Mouse (Mus musculus) G1E (cell line): ENCODE data around the gene Sema3c. TPM values are rescaled to one million over a fixed set of nuclear protein-coding genes. Genes with fewer than 3 reads are reported as not detected.

Experiments used
- ATAC-seq: 2 replicates; pipeline ENCODE4 v1.8.0; 2016; ENCODE audit warnings: mild to moderate bottlenecking; ENCODE audit not compliant: insufficient number of reproducible peaks, poor library complexity, low FRiP score, severe bottlenecking; ENCODE audit errors: extremely low read depth
- DNase-seq: peaks from one replicate; pipeline ENCODE4 v3.0.0; 2012; ENCODE audit warnings: low spot score
- H3K27me3 ChIP-seq: 2 replicates; pipeline ENCODE4 v1.6.1; 2012; ENCODE audit warnings: mild to moderate bottlenecking, low read length, inconsistent platforms; ENCODE audit not compliant: insufficient read depth
- H3K36me3 ChIP-seq: replicated peaks from 2 replicates; pipeline ENCODE3; 2012; ENCODE audit warnings: mild to moderate bottlenecking, inconsistent platforms
- H3K4me1 ChIP-seq: 2 replicates; pipeline ENCODE4 v1.6.1; 2012; ENCODE audit warnings: low read depth, low read length, inconsistent platforms, mixed read lengths; ENCODE audit not compliant: insufficient read depth
- H3K4me3 ChIP-seq: 2 replicates; pipeline ENCODE4 v1.5.1; 2012; ENCODE audit warnings: low read depth, mild to moderate bottlenecking, inconsistent platforms, low read length, moderate library complexity, mixed read lengths
- H3K9me3 ChIP-seq: replicated peaks from 2 replicates; pipeline ENCODE4 v1.6.1; 2012; ENCODE audit warnings: inconsistent platforms
- CTCF ChIP-seq: IDR thresholded peaks from 2 replicates; pipeline ENCODE4 v1.5.1; 2012; ENCODE audit warnings: low read depth, low read length, inconsistent platforms, mixed read lengths
- GATA1 ChIP-seq: IDR thresholded peaks from 2 replicates; pipeline ENCODE4 v1.6.1; 2012; ENCODE audit warnings: borderline replicate concordance, low read length, inconsistent platforms, mixed read lengths
- GATA2 ChIP-seq: IDR thresholded peaks from 2 replicates; pipeline ENCODE4 v1.6.1; 2012; ENCODE audit warnings: low read depth, low read length, inconsistent platforms, borderline replicate concordance
- POLR2AphosphoS5 ChIP-seq: IDR thresholded peaks from 2 replicates; pipeline ENCODE4 v1.6.1; 2012; ENCODE audit warnings: low read depth, low read length, inconsistent platforms; ENCODE audit not compliant: insufficient replicate concordance
- TAL1 ChIP-seq: conservative IDR thresholded peaks from 2 replicates; pipeline ENCODE4 v1.6.1; 2012; ENCODE audit warnings: low read depth, low read length, inconsistent platforms, mixed read lengths
- polyA plus RNA-seq: library from polyadenylated mRNA; stranded (reverse); fragments of >175 nt; gene quantifications from 2 replicates; pipeline ENCODE4 v1.2.3, GENCODE M21; 2012
- total RNA-seq, 2 experiments: library from RNA; stranded (forward) in 1 of 2; stranded (reverse) in 1 of 2; fragments of 200-1000 nt in 1 of 2; fragments of >200 nt in 1 of 2; fragmentation: Nextera tagmentation in 1 of 2; gene quantifications; 2 replicates each; pipeline ENCODE4 v1.2.3; 2014 to 2017

Sema3c gene
- total and polyA plus RNA-seq, 3 experiments, result 0.11 TPM; not detected in 2

- no peaks in the 10 kb centered on the region for H3K36me3 ChIP-seq
- H3K9me3 ChIP-seq, result no peaks in the 10 kb centered on the region
- DNase-seq (no peak), ATAC-seq (no peak)
- no peak for TF ChIP-seq GATA1
- no peak for TF ChIP-seq GATA2
- TF ChIP-seq TAL1, result no peak
- no peak for TF ChIP-seq CTCF
- TF ChIP-seq POLR2AphosphoS5, result no peak
- H3K27me3 ChIP-seq, result no peaks in the 10 kb centered on the region
- H3K4me1 ChIP-seq, result no peaks in the 10 kb centered on the region
- H3K4me3 ChIP-seq, result no peak overlapping the region
These were observed 54.5 kb downstream of the Sema3c start for GRCm38 (mm10) chr5:17628606-17629005.

DNA sequence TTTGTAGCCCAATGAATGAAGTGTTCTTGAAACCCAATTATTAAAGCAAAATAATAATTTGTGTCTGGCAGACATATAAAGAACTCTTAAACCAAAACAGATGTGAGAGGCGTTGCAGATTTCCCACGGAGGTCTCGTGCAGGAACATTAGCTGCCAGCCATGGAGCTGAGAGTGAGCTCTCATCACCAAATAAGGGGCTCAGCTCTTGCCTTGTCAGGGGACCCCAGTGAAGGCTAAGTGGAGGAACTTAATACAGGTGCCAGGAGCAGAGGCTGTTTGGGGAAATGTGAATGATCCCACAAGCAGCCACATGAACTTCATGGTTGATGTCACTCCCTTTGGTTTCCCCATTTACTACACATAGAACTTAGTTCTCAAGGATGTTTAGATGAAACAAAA, 55.5 kb downstream of the Sema3c start:
- H3K4me3 ChIP-seq, result no peak overlapping the region
- no peak for ATAC-seq
- H3K36me3 ChIP-seq, result no peaks in the 10 kb centered on the region

GRCm38 (mm10) chr5:17639519-17639918, 65.4 kb downstream of the Sema3c start:
- no peak for TF ChIP-seq TAL1
- TF ChIP-seq POLR2AphosphoS5, result no peak
- no peak for TF ChIP-seq CTCF
- no peak for TF ChIP-seq GATA2
- no peak for TF ChIP-seq GATA1
- DNase-seq (no peak), ATAC-seq (no peak)
- Histone ChIP-seq H3K4me1 (no peaks in the 10 kb centered on the region), H3K4me3 (no peak overlapping the region), H3K27me3 (no peaks in the 10 kb centered on the region), H3K9me3 (no peaks in the 10 kb centered on the region), H3K36me3 (no peaks in the 10 kb centered on the region)

More for the DNA sequence above, 55.5 kb downstream of the Sema3c start:
- Histone ChIP-seq H3K9me3 (no peaks in the 10 kb centered on the region), H3K27me3 (no peaks in the 10 kb centered on the region), H3K4me1 (no peaks in the 10 kb centered on the region)
- no peak for DNase-seq
- TF ChIP-seq POLR2AphosphoS5 (no peak), TAL1 (no peak), CTCF (no peak), GATA2 (no peak), GATA1 (no peak)

- H3K27me3 ChIP-seq, result no peaks in the 10 kb centered on the region
- no peak for TF ChIP-seq GATA1
- TF ChIP-seq TAL1, result no peak
- no peak for TF ChIP-seq GATA2
- no peak for TF ChIP-seq CTCF
- TF ChIP-seq POLR2AphosphoS5, result no peak
- H3K9me3 ChIP-seq, result no peaks in the 10 kb centered on the region
- no peak for ATAC-seq
- H3K4me3 ChIP-seq, result no peak overlapping the region
- no peak for DNase-seq
- H3K36me3 ChIP-seq, result no peaks in the 10 kb centered on the region
- H3K4me1 ChIP-seq, result no peaks in the 10 kb centered on the region
These were observed 73.7 kb downstream of the Sema3c start for GRCm38 (mm10) chr5:17647643-17648226.

DNA sequence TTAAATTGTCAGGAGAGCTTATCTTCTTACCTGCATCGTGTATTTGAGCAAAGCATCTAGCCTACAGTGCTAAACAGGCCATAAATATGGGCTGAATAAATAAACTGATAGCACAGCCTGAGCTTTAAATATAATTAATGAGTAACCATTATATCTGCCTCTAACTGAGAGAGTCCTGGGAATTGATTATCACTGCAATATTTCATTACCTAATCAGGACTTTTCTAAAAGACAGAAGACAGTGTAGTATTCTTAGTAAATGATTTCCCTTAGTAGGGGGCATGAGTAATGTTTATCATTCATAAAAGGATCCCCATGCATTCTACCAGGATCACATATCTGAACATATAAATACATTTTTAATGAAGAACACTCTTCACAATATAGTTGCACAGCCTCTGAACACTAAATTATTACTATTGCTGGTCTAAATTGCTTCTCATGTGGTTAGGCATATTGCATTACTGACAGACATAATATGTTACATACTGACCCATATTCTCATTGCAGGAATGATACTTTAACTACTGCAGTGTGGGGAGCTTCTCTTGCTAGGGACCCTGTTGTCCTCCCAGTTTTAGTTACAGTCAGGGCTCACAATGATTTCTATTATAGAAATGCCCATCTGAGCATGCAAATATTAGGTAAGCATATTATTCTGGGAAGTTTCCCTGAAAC, 74.9 kb downstream of the Sema3c start:
- Histone ChIP-seq H3K36me3 (no peaks in the 10 kb centered on the region), H3K4me3 (no peak overlapping the region), H3K4me1 (no peaks in the 10 kb centered on the region), H3K9me3 (no peaks in the 10 kb centered on the region), H3K27me3 (no peaks in the 10 kb centered on the region)
- DNase-seq (no peak), ATAC-seq (no peak)
- TF ChIP-seq CTCF (no peak), TAL1 (no peak)

DNA sequence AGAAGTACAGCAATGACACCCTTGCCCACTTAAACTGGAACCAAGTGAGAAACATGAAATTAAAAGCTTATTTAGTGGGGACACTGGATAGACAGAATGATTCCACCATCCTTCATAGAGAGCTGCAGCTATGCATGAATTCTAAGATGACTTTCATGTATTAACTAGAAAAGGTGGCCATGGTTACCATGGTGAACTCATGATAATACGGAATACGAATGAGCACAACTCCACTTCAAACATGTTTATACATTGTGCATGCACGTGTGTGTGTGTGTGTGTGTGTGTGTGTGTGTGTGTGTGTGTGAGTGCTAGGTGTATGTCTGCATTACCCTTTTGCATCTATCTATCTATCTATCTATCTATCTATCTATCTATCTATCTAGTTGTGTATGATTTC, 87.1 kb downstream of the Sema3c start:
- no peaks in the 10 kb centered on the region for H3K27me3 ChIP-seq
- no peaks in the 10 kb centered on the region for H3K9me3 ChIP-seq
- no peak overlapping the region for H3K4me3 ChIP-seq
- DNase-seq, result no peak
- TF ChIP-seq GATA2 (no peak), GATA1 (no peak), POLR2AphosphoS5 (no peak), TAL1 (no peak), CTCF (no peak)
- no peak for ATAC-seq
- H3K4me1 ChIP-seq, result no peaks in the 10 kb centered on the region
- no peaks in the 10 kb centered on the region for H3K36me3 ChIP-seq
